Mouse (Mus musculus) heart, embryonic 14.5 days (tissue): Measurements from ENCODE around the gene Pde9a. TPM values are rescaled to one million over a fixed set of nuclear protein-coding genes. Genes with fewer than 3 reads are reported as not detected.

Experiments
- ATAC-seq: fragments of 200-750 bp; cut with Nextera tagmentation; 2 replicates; pipeline ENCODE4 v1.8.0; 2017; ENCODE audit warnings: low read depth, moderate TSS enrichment; ENCODE audit not compliant: insufficient number of reproducible peaks, insufficient read depth, low FRiP score
- H3K27ac ChIP-seq, 2 experiments: fragments of 200-500 bp in 1 of 2; fragments of 300-500 bp in 1 of 2; sonication (generic) in 1 of 2; replicated peaks in 1 of 2; 2 replicates each; pipeline ENCODE4 v1.5.1; 2012 to 2014; ENCODE audit warnings: low read depth in 2 of 2, low read length in 2 of 2, control low read depth in 1 of 2, mild to moderate bottlenecking in 1 of 2, mixed read lengths in 1 of 2; ENCODE audit not compliant: control insufficient read depth in 1 of 2, insufficient read depth in 1 of 2
- H3K27me3 ChIP-seq: fragments of 300-500 bp; sonication (generic); 2 replicates; pipeline ENCODE4 v1.6.1; 2014; ENCODE audit warnings: mild to moderate bottlenecking, low read length, control low read depth; ENCODE audit not compliant: control insufficient read depth, insufficient read depth
- H3K36me3 ChIP-seq: fragments of 300-500 bp; sonication (generic); 2 replicates; pipeline ENCODE4 v1.6.1; 2014; ENCODE audit warnings: mild to moderate bottlenecking, control low read depth, low read length, mixed read lengths; ENCODE audit not compliant: control insufficient read depth, insufficient read depth
- H3K4me1 ChIP-seq, 2 experiments: fragments of 200-500 bp in 1 of 2; fragments of 300-500 bp in 1 of 2; sonication (generic) in 1 of 2; 2 replicates each; pipeline ENCODE4 v1.6.1; 2012 to 2014; ENCODE audit warnings: low read length in 2 of 2, control low read depth in 1 of 2, mixed read lengths in 1 of 2; ENCODE audit not compliant: control insufficient read depth in 2 of 2, insufficient read depth in 2 of 2
- H3K4me2 ChIP-seq: fragments of 300-500 bp; sonication (generic); 2 replicates; pipeline ENCODE4 v1.6.1; 2014; ENCODE audit warnings: mild to moderate bottlenecking, low read length
- H3K4me3 ChIP-seq, 2 experiments: fragments of 200-500 bp in 1 of 2; fragments of 300-500 bp in 1 of 2; sonication (generic) in 1 of 2; 2 replicates each; pipeline ENCODE4 v1.5.1; 2012 to 2014; ENCODE audit warnings: low read length in 2 of 2, mild to moderate bottlenecking in 2 of 2, control low read depth in 1 of 2, low read depth in 1 of 2, moderate library complexity in 1 of 2; ENCODE audit not compliant: control insufficient read depth in 1 of 2, insufficient read depth in 1 of 2
- H3K9ac ChIP-seq: fragments of 300-500 bp; sonication (generic); 2 replicates; pipeline ENCODE4 v1.6.1; 2014; ENCODE audit warnings: mild to moderate bottlenecking, low read length
- H3K9me3 ChIP-seq: fragments of 300-500 bp; sonication (generic); 2 replicates; pipeline ENCODE4 v1.6.1; 2016; ENCODE audit warnings: low read length, control low read depth; ENCODE audit not compliant: control insufficient read depth
- WGBS: fragments of 180-500 bp; shearing (Covaris S2); extraction: QIAGEN DNeasy Blood & Tissue Kit; methylation state at CpG from one replicate; pipeline ENCODE4 v1.1.7; 2014; 5-methylcytosine and 5-hydroxymethylcytosine counted together
- polyA plus RNA-seq: library from polyadenylated mRNA; unstranded; fragments of >200 nt; fragmentation: Nextera tagmentation; extraction: Ambion mirVana; gene quantifications from 2 replicates; pipeline ENCODE4 v1.2.1, GENCODE M21; 2014

Gene Pde9a
- polyA plus RNA-seq, 1 experiment from 2014 or later: 9.1 TPM

DNA sequence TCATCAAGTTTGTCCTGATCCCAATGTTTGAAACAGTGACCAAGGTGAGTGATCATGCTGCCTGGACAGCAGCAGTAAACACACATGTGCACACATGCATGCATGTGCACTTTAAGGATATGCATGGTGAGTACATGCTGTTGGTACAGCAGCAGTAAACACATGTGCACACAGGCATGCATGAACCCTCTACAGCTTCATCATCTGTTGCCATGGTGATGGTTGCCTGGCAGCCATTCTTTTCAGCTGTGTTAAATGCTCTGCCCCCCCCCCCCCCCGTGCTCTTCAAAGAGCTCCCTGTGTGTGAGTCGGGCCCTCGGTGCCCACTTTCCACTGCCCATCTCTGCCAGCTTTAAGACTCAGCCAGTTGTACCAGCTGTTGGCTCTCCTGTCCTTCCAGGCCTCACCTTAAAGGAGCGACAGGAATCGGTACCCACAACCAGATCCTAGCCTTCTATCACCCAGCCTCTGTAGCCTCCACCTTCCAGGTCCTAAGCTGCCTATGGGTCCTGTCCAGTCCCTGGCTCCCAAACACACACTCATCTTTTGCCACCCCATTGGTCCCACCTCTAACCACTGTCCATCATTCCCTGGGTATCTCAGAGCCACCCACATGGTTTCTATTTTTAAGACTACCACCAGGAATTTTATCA, 84.9 kb downstream of the Pde9a start:
- ATAC-seq: no peak; the same call in 1 of the 2 replicates
- H3K36me3 ChIP-seq: peaks cover 12% of the 10 kb centered on the region; the same call in 1 of the 2 replicates

DNA sequence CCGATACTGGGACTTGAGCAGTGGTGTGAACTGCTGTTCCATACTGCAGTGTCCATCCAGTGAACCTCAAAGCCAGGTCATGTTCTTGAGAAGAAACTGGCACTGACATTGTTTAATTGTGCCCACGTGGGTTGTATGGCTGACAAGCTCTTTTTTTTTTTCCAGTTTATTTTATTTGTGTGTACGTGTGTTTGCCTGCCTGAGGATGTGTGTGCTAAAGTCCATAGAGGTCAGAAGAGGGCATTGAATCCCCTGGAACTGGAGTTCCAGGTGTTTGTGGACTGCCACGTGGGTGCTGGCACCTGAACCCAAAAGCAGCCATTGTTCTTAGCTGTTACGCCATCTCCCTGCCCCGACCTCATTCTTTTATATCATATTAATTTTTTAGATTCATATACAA, 88.4 kb downstream of the Pde9a start:
- Histone ChIP-seq H3K36me3 (no peaks in the 10 kb centered on the region), H3K4me3 (no peak overlapping the region), H3K9ac (no peak overlapping the region), H3K4me2 (no peak overlapping the region), H3K9me3 (no peaks in the 10 kb centered on the region), H3K4me1 (no peaks in the 10 kb centered on the region), H3K27me3 (no peaks in the 10 kb centered on the region), H3K27ac (no peak overlapping the region)
- WGBS: 80% methylated on average over 6 of the region's 6 CpGs
- no peak for ATAC-seq

More for the DNA sequence above, 84.9 kb downstream of the Pde9a start:
- no peak overlapping the region for H3K27ac ChIP-seq
- WGBS: 82% methylated on average over 5 of the region's 5 CpGs
- H3K4me3 ChIP-seq: no peak overlapping the region
- no peak overlapping the region for H3K9ac ChIP-seq
- no peaks in the 10 kb centered on the region; the same call in 1 of the 2 replicates for H3K9me3 ChIP-seq
- no peaks in the 10 kb centered on the region for H3K4me1 ChIP-seq
- H3K4me2 ChIP-seq: no peak overlapping the region
- no peaks in the 10 kb centered on the region for H3K27me3 ChIP-seq

DNA sequence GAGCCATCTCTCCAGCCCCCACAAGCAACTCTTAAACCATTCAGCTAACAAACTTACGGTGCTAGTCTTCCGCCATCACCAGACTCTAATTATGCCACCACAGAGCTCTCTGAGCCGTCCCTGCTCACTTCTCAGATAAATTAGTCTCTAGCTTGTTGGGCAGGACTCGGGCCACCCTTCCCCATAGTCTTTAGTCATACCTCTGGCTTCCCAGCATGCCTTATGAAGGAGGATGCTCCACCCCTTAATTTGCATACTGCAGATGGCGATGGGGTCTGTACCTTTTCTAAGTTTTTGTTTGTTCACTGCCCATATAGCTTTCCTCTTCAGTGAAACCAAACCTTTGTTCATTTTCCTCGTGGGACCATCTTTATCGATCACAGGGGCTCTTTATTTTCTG, 92.6 kb downstream of the Pde9a start:
- Histone ChIP-seq H3K27ac (no peak overlapping the region), H3K36me3 (no peaks in the 10 kb centered on the region), H3K4me1 (no peaks in the 10 kb centered on the region), H3K27me3 (no peaks in the 10 kb centered on the region), H3K9me3 (no peaks in the 10 kb centered on the region), H3K4me2 (no peak overlapping the region), H3K4me3 (no peak overlapping the region), H3K9ac (no peak overlapping the region)
- no peak for ATAC-seq
- WGBS: 75% methylated on average over 7 of the region's 7 CpGs

DNA sequence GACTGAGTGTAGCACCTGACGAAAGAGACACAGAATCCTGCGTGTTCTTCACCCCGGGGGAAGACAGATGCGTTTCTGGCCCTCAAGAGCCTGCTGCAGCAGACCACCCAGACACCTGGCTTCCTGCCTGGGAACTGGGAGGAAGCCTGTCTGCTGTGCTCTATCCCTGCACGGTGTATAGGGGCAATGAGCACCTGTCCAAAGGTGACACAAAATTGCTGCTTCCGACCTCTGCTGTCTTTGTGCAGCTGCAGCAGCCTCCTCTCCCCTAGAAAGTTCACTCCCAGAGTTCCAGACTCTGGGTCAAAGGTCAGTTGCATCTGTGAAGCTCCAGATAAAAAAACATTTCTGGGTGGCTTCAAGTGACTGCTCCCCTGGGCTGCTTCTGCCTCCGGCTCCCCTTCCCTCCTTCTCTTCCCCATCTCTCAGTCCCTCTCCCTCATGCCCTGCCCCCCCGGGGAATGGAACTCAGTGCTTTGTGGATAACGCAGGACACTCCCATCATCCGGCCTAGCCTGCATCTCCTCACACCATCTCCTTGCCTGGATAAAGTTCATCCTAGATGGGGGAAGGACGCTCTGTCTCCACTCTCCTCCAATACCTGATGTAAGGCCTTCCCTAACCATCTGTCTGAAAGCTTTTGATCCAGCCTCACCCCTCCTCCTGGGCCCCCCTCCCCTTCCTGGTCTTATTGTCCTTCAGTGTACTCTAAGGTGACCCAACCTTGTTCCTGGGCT, 93.3 kb downstream of the Pde9a start:
- H3K4me3 ChIP-seq: no peak overlapping the region
- H3K4me2 ChIP-seq: no peak overlapping the region
- H3K9me3 ChIP-seq: no peaks in the 10 kb centered on the region
- H3K4me1 ChIP-seq: no peaks in the 10 kb centered on the region
- no peak overlapping the region for H3K27ac ChIP-seq
- no peak overlapping the region for H3K9ac ChIP-seq
- no peaks in the 10 kb centered on the region for H3K36me3 ChIP-seq
- no peaks in the 10 kb centered on the region for H3K27me3 ChIP-seq
- WGBS: 56% methylated on average over 11 of the region's 11 CpGs
- no peak for ATAC-seq

GRCm38 (mm10) chr17:31486616-31487198, 100.7 kb downstream of the Pde9a start:
- H3K36me3 ChIP-seq: no peaks in the 10 kb centered on the region
- H3K4me1 ChIP-seq: no peaks in the 10 kb centered on the region
- 86% methylated on average over 10 of the region's 10 CpGs for WGBS

GRCm38 (mm10) chr17:31487433-31488060, 101.5 kb downstream of the Pde9a start:
- H3K36me3 ChIP-seq: no peaks in the 10 kb centered on the region
- H3K4me1 ChIP-seq: no peaks in the 10 kb centered on the region
- 49% methylated on average over 6 of the region's 6 CpGs for WGBS
- H3K4me3 ChIP-seq: no peak overlapping the region
- no peak overlapping the region for H3K4me2 ChIP-seq
- no peaks in the 10 kb centered on the region for H3K27me3 ChIP-seq
- no peak overlapping the region for H3K9ac ChIP-seq
- ATAC-seq: no peak
- H3K27ac ChIP-seq: no peak overlapping the region
- no peaks in the 10 kb centered on the region for H3K9me3 ChIP-seq

More at GRCm38 (mm10) chr17:31486616-31487198, 100.7 kb downstream of the Pde9a start:
- no peak overlapping the region; the same call in 1 of the 2 replicates for H3K9ac ChIP-seq
- no peak overlapping the region for H3K4me3 ChIP-seq
- H3K4me2 ChIP-seq: no peak overlapping the region
- no peaks in the 10 kb centered on the region for H3K9me3 ChIP-seq
- no peak for ATAC-seq
- H3K27me3 ChIP-seq: no peaks in the 10 kb centered on the region
- no peak overlapping the region for H3K27ac ChIP-seq

DNA sequence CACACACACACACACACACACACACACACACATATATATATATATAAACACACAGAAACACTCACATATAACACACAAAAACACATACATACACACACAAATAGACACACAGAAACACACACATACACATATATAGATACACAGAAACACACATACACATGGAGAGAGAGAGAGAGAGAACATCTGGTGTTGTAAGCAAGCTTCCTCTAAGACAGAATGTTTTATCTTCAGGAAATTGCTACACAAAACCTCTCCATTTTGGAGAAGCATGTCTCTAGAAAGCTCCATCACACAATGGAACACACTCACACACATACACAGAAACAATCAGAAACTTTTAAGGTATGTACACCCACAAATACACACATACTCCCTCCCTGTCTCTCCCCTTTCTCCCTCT, 105.3 kb downstream of the Pde9a start:
- ATAC-seq: no peak
- no peak overlapping the region for H3K27ac ChIP-seq
- H3K9me3 ChIP-seq: no peaks in the 10 kb centered on the region
- no peaks in the 10 kb centered on the region for H3K4me1 ChIP-seq
- no peak overlapping the region for H3K4me2 ChIP-seq
- H3K36me3 ChIP-seq: peaks cover 16% of the 10 kb centered on the region
- H3K4me3 ChIP-seq: no peak overlapping the region
- H3K27me3 ChIP-seq: no peaks in the 10 kb centered on the region
- no peak overlapping the region for H3K9ac ChIP-seq
